Mouse (Mus musculus) right cerebral cortex, postnatal 36 days (tissue): Measurements from ENCODE around the gene Opcml.
A peak's percentile ranks its signal among the peaks of the same experiment; 100 is the strongest.

Experiments used
- DNase-seq, 2 experiments: peaks; one replicate each; pipeline ENCODE4 v3.0.0; 2022; ENCODE audit warnings: low spot score in 2 of 2, mixed read lengths in 1 of 2

Opcml gene

DNA sequence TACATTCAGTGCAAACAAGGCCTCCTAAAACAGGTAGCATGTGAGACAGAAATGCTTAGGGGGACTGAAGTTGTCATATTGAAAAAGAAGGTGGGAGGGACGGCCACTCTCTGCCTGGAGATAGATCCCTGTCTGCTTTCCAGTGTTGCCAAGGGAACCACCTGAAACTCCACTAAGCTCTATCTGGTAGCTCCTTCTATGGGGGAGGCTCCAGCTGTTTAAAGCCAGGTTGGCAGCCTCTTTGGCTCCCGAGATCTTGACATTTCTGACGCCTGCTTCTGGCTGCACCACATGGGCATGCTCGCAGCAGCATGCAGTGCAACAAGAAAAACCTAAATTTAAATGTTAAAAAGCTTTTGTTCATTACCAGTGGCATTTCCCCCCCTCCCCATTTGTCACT lies 537.4 kb downstream of the Opcml start:
- DNase-seq, result peak in 1 of 2 experiments; percentile 12

DNA sequence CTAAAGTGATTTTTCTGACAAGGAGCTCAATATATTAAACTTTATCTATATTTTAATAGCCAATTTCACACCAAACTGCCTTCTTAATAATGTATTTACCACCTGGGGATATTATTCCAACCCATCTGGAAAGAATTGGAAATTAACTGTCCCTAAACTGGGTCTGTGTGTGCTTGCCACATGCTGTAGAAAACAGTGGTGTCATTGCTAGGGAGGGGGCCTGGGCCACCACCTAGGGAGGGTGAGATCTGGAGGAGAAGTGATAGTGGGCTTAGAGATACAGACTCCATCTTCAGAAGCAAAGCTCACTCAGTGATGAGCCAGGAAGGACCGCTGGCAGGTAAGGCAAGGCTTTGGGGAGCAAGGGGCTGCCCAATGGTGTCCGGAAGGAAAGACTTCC lies 537.9 kb downstream of the Opcml start:
- DNase-seq, result no peak

DNA sequence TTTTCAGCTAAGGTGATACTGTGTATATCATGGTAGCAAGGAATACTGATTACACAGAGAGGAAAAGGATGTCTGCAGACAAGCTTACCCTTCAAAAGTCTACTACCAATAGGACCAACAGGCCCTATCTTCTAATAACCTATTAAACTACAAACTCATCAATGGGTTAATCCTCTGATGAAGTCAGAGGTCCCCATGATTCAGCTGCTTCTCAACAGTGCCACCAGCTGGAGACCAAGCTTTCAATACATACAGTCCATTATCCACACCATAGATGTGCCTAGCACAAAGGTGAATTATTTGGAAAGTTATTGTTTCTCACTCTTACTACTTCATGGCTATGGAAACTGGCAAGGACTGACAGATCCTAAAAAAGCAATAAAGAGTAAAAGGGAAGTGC lies 538.9 kb downstream of the Opcml start:
- DNase-seq, result no peak

DNA sequence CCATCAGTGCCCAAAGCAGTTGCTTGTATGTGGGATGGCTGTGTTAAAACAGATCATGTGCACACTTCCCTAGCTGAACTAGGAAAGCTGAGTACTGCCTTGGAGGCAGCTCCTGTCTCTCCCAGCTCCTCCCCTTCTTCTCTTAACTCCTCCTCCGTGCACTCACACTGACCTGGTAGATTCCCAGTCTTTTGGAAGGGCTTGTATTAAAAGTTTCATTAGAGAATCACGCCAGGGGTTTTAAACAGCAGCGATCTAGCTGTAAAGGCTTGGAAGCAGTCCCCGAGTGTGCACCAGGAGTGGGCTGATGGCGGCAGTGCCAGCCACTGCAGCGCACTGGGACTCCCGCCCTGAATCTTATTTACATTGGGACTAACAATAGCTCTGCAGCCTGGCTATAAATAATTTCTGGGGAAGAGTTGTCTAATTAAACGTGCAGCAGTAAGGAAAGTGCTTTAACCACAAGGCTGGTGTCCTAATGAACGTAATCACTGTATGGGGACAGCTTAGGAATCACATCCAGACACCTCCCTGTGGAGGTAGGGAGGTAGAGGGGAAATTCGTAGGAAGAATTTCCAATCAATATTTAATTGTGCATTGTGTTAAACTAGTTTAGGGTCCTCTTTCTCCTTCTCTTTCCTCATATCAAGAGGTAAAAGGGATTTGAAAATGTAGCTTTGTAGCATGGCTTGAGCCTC lies 546.1 kb downstream of the Opcml start:
- DNase-seq, result peak; percentile 60 to 69

DNA sequence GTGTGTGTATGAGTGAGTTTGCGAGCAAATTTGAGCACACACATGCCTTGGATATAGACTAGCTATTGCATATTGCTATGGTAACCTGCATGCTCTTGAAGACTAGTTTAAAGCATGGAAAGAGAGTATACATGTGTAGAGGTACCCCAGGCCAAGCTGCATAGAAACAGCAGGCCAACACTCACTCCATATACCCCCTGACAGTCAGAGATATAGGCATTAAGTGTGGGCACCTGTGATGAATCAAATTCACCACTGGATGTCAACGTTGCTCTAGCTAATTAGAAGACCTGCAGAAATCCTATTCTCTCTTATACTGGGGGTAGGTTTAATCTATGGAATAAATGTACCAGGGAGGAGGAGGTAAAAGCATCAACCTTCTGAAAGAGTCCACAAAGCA lies 547.3 kb downstream of the Opcml start:
- DNase-seq, result no peak

DNA sequence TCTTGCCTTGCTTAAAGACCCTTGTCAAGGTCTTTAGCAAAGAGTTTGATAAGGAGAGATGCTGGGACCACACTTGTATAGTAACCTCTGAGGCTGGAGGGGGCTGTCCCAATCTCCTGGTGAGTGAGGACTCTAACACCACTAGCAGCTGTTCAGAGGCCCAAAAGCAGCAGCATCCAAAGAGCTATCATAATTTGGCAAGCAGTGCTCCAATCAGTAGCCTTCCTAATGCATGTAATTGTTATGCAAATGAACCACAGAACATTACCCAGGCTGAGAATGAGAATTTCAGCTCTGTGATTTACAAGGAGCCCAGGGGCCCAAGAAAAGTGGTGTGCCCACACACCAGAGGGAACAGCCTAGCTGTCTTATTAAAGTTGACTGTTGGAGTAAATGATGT lies 564.4 kb downstream of the Opcml start:
- no peak for DNase-seq

DNA sequence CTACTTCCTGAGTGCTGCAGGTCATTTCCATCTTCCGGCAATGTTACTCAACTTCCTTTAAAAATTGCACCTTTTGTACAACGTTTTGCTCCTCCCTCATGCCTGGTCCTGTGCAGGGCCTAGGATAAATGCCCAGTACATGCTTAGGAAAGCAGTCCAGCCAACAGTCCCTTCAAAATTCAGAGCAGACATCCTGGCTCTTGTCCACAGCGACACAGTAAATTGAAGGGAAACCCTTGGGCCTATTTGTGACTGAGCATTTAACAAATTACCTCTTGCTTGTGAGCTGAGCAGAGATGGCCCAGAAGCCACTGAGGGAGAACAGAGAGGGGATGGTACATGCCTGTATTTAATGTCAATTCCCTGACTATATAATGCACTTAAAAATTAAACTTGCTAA lies 567.4 kb downstream of the Opcml start:
- no peak for DNase-seq

DNA sequence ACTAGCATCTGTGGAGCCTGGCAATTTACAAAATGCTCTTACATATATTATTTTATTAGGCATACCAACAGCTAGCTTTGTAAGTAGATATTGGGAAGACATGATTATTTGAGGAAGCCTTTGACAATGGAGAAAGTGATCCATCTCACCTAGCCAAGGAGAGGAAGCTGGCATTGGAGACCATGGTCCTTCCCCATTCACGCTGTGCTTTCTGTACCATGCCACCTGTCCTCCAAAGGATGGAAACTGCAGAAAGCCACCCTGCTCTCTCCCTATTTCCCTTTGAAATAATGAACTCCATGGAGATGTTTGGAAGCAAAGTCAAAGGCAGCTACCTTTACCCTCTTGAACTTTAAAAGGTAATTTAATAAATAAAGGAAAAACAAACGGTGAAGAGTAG lies 570.1 kb downstream of the Opcml start:
- no peak for DNase-seq

DNA sequence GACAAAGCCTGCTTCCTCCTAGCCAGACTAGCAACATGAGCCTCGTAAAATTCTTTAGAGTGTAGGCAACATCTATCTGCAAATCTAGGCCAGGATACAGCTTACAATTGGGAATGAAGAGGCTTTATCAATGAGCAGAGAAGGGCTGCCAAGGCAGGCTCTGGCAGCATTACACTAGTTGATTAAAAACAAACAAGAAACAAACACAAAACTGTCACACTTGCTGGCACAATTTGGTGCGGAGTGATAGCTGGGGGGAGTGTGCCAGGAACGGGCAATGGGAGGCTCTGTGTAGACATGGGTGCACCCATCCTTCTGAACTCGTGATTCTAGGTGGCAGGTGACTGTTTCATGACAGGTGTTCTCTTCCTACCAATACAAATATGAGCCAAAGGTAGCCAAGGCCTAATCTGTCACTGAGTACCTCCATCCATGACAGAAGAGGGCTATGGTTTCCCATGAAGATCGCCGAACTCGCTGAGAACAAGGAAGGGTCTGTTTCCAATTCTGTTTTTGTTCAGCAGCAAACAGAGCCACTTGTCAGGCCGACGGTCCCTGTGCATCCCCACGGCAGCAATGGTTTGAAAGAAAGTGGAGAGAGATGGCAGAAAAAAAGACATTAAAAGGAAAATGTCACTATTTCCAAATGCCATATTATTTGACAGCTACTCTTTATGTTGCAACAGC lies 574.0 kb downstream of the Opcml start:
- no peak for DNase-seq

DNA sequence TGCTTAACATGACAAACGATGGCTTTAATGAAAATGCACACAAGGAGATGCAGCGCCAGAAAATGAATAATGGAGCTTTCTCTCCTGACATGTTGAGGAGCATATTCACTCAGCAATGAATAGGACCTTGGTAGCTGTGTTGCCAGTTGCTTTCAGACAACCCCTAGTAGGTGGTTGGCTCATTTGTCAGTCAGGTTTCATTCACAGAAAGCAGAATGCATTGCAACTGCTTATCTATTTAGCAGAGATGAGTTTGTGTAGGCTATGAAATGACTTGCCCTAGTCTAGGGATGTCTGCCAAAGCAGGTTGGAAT lies 574.5 kb downstream of the Opcml start:
- DNase-seq, result no peak

DNA sequence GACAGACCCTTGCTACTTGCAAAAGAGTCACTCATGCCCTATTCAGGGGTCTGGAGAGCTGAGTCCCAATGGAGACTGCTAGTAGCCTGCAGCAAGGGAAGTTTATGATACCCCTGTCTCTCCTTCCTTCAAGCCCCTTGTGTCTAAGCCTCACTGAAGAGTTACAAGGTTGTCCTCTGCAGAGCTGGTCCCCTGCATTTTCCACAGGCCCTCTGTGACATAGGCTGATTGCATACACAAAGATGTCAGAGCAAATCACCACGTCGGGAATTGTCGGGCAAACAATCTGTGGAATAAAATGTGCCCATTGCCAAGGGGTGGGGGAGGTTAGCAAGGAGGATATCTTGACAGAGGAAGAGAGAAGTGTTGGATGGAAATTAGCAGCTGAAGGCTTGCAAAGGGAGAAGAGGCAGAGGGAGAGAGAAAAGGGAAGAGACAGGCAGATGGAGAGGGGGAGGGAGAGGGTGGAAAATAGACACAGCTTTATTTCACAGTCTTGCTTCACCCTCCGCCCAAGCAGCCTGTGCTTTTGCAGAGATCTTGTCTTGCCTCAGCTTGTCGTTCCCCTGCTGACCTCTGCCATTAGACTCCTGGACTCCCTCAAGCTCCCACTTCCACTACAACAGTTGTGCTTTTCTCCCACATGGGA lies 596.1 kb downstream of the Opcml start:
- peak; percentile 72 to 81 for DNase-seq

DNA sequence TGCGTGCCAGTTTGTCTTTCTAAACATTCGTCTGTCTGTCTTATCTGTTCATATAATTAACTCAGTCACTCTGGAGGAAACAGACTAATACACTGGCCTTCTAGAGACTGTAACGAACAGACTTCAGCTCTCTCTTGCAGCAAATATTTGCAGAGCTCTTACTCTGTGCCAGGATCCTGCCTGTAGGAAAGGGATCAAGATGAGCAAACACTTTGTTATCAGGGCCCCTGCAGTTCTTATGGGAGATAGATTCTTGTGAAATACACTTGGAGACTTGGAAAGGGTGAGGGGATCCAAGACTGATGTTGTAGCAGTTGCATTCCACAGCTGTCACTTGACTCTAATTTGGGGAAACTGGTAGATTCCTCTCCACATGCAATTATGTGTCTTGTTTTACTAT lies 604.6 kb downstream of the Opcml start:
- DNase-seq, result no peak

DNA sequence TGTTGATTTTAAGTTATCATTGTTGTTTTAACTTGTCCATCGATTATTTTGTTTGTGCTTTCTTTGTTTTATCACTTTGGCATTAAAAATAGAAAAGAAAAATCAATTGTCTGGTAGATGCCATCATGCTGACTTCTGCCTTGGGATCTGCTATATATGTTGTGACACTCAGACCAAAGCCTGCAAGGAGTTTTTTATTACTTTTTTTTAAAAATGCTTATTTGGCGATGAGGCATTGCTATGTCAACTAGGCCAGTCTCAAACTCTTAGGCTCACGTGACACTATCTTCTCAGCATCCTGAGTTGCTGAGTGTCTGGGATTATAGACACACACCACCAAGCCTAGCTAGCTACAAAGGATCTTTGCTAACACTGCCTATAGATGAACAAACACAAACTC lies 605.1 kb downstream of the Opcml start:
- no peak for DNase-seq

DNA sequence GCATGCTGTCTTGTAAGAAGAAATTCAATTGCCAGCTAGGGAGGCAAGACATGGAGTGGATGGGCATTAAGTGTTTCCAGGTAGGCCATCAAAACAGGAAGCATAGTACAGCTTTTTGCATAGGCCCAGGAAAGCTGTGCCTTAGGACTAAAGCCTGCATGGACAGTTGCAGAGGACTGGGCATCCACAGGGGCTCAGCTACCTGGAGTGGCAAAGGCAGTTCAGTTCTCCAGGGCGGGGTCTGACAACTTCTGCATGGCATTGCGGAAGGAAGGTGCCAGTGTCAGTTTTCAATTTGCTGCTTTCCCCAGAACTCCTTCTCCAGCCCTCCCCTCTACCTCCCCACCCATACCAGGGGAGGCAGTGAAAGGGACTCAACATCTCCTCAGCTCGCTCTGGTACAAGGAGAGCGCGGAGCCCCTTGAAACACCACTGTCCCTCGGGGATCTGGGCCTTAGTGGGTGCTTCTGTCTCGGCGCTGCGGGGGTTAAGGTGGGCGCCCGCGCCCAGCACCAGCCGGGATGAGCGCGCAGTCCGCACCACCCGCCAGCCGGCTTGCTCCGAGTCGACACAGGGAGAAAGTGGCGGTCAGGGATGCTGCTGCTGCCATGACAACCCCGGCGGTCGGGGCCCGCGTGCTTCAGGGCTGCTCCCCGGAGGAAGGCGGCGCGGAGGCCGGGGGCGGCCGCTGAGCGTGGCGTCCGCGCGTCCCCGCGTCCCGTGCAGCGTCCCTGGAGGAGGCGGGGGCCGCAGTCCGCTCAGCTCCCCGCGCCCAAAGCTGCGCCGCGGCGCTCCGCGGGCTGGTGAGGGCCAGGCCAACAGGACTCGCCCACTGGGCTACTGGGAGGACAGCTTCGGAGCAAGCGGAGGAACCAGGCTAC lies 612.4 kb downstream of the Opcml start:
- peak; percentile 60 to 67 for DNase-seq

DNA sequence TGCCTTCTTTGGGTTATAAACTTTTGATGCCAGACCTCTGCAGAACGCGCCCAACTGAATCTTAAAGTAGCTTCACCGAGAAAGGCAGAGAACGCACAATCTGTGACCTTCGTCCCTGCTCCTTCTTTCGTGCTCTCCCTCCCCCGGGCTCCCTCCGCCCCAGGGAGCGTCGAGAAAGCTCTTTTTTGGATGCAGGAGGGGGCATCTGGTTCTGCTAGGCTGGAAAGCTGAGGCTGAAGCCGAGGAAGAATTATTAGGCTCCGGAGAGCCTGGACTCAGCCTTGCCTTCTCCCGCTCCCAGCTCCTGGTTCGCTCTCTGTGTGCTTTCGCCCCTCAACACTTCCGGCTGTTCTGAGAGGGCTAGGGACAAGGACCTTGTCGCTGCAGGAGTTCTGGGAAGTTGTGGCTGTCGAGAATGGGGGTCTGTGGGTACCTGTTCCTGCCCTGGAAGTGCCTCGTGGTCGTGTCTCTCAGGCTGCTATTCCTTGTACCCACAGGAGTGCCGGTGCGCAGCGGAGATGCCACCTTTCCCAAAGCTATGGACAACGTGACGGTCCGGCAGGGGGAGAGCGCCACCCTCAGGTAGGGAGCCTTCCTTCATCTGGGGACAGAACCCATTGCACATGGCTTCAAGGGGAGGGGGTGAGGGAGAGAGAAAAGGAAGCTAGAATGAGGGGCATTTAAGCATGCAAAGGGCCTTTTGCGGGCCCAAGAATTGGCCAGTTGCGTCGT lies 613.4 kb downstream of the Opcml start:
- peak; percentile 71 to 79 for DNase-seq

DNA sequence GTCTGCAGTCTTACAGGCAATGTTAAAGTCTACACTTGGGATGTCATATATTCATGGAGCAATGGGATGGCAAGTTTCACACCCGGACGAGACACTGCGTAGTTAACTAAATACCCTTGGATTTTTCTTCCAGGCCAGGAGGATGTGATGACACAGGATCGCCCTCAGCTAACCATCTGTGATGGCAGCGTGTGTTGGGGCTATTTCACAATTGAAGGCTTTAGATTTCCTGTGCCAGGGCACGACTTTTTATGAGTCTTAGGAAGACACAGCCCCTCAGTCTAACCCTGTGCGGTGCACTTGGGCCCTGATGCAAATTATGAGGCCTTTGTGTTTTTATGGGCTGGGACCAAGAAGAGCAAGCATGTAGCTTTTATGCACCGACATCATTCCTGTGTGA lies 614.0 kb downstream of the Opcml start:
- no peak for DNase-seq

DNA sequence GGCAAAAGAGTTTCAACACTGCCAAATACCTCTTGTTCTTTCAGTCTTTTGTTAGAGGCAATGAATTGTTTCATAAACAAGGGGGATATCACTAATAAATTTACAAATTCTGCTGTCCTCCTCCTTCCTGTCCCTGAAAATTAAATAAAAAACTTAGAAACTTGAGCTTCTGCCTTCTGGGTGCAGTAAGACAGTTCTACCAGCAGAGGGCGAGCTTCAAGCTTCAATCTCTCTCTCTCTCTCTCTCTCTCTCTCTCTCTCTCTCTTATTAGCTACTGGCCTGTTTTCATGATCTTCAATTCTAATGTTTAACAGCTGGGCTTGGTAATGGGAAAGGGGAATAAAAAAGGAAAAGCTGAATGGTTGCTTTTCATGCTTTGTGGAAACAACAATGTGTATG lies 615.2 kb downstream of the Opcml start:
- DNase-seq, result no peak

DNA sequence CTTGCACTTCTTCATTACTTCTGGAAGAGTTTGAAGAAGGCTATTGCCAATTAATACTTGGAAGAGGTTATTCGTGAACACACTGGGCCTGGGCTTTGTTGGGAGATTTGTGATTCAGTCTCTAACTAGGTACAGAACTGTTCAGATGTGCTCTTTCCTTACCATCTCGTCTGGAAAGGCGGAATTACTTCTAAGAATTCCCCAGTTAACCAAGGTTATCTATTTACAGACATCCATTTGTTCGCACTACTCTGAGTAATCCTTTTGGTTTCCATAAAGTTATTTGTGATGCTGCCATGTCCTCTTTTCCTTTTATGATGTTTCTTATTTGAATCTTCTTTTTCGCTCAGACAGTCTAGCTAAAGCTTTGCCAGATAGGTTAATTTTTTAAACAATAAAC lies 630.2 kb downstream of the Opcml start:
- DNase-seq, result no peak

DNA sequence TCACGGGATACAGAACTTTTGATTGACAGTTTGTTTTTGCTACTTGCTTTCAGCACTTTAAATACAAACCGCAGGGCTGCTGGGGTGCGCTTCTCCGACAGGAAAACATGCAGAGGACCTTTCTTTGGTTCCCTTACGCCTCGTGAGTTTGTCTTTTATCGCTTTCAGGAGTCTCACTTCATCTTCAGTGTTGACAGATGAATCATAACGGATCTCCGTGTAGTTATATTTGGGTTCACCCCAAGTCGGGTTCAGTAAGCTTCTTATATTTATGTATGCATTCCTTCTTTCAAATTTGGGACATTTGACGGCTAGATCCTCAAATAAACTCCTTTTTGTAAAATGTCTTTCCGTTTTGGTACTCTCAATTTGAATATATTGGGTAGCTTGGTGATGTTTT lies 632.8 kb downstream of the Opcml start:
- no peak for DNase-seq

DNA sequence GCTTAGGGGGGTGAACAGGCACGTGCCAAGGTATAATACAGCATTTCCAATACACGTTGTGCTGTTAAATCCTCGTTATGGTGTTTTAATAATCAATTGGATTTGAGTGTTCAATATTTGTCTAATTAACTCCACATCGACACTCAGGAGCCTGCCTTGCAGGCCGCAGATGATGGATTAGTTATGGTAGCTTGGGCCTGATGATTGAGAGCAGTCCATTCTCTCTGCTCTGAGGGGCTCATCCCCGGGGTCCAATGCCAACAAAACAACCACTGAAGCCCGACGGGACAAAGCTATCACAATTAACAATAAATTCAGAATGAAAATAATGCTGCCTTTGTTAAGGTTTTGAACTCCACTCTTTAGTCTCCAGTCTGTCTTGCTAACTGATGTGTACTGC lies 641.6 kb downstream of the Opcml start:
- DNase-seq, result no peak

DNA sequence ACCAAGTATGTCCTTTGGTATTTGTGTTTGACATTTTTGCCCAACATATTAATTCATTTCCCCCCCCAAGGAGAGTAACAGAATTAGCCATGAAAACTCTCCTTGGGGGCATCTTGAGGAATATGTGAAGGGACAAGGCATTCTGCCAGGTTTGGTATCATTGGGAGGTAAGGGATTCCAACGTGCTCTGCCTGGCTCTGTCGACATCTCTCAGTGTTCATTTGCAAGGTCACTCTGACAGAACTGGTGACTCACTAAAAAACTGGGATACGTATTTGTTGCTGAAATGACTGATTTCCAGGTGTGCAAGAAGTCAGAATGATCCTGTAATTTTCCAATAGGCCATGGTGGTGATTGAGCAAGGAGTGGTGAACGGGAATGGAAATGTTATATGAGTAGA lies 648.2 kb downstream of the Opcml start:
- no peak for DNase-seq
